Mouse (Mus musculus): Measurements from ENCODE around the gene Osbpl5.

The Osbpl5 gene

DNA sequence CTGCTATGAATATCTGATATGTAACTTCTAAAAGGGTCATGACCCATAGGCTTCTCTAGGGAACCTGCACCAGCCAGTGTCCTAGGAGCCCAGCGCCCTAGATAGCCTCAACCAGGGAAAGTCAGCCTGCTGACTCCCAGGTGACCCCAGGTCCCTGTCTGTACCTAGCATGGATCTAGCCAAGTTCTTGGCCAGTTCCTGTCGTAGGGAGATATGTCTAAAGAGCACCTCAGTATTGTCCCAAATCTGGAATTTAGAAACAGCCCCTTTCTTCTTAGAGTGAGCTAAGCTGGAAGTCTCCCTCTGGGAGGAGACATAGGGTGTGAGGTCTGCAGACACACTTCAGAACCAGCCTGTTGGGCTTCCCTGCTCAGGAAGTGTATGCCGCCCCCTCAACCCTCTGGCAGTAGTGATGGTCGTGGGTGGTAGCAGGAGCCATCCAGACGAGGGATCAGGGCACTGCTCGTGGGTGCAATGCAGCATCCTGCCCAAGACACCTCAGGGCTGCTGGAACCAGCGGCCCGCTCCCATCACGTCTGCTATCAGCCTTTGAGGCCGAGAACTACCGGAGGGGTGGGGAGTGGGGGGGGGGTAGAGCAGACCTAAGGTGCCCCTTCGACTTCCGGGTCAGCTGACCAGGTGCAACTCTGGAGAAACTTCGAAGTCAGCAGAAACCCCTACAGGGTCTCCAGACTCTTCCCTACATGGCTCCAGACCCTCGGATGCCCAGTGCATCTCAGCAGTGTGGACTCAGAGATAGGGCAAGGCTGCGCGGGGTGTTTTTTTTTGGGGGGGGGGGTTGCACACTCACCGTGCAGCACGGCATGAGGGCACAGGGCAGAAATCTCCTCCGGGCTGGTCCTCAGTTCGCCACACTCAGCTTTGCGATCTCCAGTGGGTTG, at the start of gene Osbpl5:
TSS of gene Osbpl5 (minus strand) at position 861 of the 902 bp plus-strand sequence.
- DNase-seq (ENCODE audit: low read depth, low spot score), result no peak

DNA sequence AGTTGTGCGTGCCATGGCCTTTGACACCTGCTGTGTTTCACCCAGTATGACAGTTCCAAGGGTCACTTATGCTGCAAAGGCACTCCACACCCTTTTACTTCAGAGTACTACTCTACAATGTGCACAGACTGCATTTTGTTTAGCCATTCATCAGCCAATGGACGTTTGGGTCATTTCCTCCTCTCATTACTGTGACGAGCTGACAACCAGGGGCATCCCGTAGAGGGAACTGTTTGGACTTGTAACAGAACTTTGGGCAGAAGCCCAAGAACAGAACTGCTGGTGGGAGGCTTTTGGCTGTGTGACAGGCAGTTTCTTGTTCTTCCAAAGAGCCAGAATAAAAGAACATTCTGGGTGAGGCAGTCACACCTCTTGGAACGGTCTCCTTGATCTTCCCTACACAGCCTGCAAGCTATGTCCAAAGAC, 48.4 kb upstream of the Osbpl5 start:
- DNase-seq (ENCODE audit: low read depth, low spot score), result no peak

DNA sequence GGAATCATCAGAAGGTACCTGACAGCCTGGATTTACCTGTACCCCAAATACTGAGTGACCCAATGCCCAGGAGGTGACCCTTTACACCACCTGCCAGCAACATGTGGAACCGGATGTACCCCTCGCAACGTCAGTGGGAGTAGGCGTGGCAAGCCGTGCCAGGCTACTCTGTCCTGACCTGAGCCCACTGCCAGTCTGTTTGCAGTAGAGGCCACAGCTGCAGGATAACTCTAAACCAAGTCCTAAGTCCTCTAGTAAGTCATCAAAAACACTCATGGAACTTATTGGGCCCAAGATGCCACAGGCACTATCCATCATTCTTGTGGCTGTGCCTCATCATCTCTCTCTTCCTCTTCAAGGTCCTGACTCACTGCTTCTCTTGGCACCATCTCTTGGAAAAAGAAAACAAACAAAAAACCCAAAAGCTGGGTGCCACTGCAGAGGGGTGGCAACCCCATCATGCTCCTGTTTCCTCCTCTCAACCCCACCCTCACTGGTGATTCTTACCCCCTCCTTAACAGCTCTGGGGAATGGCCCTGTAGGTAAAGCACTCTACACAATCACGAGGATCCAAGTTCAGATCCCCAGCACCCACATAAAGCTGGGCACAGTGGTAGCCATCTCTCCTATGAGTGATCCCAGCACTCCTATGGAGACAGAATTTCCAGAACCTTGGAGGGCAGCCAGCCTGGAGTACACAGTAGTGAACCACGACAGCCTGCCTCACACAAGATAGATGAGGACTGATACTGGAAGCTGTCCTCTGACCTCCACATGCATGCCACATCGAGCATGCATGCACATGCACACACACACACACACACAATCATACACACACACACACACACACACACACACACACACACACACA, 44.6 kb upstream of the Osbpl5 start:
- no peak for DNase-seq (ENCODE audit: low read depth, low spot score)

DNA sequence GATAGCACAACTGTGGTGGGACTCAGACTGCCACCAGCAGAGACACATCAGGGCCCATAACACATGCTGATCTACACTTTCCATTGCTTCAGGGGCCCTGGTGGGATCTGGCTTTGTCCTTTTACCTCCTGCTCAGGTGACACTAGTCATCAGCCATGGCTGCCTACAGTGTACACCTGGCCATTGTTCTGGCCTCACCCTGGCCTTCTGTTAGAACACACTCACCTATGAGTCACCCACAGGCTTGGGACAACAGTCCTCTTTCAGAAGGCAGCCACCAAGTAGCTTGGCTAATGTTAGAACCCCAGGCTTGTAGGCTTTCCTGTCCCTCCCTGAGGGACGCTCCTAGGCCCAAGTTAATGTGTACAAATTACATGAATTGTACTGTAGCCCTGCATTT, 44.0 kb upstream of the Osbpl5 start:
- no peak for DNase-seq (ENCODE audit: low read depth, low spot score)

DNA sequence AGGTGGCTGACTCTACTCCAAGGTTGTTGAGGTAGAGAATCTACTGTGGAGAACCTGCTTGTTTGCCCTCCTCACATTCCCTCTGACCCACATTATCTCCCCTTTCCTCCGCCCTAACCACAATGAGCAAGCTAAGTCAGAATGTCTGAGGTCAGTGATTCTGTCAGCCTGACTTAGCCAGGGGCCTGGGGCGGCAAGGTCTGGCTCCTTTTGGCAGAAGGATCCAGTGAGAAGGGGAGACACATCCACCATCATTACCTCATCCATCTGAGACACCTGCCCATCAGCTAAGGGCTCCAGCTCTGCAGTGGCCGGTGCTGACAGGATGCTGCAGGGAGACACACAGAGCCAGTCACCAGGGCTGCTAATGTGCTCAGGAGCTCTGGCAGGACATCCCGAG, 42.0 kb upstream of the Osbpl5 start:
- DNase-seq (ENCODE audit: low read depth, low spot score), result no peak

DNA sequence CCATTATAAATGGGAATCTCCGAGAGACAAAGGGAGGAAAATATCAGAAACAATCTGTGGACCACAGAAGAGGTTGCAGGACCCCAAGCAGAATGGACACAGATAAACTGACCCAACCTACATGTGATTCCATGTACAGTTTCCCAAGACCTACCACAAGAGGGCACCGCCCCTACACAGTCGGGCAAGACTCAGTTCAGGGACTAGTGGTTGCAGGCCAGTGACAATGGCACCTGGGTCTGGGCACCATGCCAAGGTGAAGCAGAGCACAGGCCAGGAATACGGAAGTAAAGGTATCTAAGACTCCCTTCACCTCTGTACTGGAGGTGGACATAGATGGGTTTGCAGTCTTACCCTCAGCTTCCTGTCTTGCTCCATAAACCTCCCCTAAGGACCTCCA, 36.3 kb upstream of the Osbpl5 start:
- no peak for DNase-seq (ENCODE audit: low read depth, low spot score)

DNA sequence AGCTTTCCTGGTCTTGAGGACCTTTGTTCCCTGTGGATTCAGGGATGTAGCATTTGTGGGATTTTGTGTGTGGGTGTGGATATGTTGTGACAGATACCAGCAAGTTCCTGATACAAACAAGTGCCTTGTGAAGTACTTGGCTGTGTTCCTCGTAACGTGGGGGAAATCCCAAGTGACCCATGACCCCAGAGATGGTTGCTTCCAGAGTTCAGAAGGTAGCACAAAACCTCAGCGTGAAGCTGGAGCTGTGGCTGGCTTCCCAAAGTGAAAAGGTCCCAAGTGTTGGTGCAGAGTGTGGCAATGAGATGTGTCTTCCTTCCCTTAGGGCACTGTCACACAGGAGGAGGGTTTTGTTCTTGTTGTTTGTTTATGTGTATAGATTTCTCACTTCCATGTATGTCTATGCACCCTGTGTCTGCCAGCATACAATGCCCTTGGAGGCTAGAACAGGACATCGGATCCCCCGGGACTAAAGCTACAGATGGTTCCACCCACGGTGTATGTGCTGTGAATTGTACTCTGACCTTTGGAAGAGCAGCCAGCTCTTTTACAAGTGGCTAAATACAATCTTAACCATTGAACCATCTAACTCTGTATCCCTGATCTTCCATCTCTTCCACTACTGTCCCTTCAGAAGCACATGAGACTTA, 35.7 kb upstream of the Osbpl5 start:
- DNase-seq (ENCODE audit: low read depth, low spot score), result no peak

DNA sequence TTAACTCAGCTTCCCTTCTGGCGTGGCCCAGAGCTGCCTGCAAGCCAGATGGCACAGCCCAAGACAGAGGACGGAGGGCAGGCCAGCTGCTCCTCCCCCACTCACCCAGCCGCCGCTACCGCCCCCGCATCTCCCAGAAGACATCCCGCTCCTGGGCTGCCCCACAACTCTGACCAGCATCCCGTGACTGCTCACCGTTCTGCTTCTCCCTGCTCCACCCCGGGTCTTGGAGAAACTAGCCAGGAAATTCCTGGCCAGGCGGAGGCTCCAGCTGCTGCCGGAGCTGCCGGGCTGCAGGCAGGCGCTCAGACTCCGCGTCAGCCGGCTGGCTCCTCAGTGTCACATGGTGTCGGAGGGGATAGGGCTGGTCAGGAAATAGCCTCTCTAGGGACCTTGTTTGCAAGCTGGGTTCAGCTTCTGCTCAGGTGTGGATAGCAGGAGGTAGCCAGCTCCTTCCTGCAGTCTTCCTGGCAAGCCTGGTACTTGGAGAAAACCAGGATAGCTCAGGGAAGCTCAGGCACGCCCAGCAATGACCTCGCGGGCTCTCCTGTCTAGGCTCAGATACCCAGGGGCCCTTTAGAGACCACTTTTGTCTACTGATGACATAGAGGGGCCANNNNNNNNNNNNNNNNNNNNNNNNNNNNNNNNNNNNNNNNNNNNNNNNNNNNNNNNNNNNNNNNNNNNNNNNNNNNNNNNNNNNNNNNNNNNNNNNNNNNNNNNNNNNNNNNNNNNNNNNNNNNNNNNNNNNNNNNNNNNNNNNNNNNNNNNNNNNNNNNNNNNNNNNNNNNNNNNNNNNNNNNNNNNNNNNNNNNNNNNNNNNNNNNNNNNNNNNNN, 27.4 kb upstream of the Osbpl5 start, which contains the start of gene Mrgpre:
TSS of gene Mrgpre (minus strand) at position 505 of the 834 bp plus-strand sequence.
- no peak for DNase-seq (ENCODE audit: low read depth, low spot score)

DNA sequence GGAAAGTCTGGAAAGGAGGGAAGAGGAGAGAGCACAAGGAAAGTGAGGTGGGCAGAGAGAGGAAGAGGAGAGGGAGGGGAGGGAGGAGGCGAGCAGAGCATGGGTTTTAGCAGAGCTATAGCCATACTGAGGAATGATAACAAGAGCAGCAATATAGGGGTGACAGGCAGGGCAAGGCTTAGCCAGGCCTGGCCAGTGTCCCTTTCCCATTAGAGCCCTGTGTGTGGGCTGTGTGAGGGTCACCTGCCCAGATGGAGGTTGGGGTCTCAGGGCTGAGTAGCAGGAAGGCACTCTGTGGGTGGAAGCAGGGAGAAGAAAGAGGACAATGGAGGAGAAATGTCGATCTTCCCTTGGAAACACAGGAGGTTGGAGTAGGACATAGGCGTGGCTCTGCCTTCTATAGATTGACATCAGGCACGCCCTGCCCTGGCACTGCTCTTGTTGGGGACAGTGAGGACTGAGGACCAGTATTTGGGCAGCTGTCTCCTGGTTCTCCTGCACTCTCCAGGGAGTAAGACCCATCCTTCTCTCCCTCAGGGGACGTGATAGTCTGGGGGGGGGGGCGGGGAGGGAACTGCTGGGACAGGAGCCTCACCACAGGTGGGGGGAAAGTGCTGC, 26.7 kb upstream of the Osbpl5 start:
- DNase-seq (ENCODE audit: low read depth, low spot score), result no peak

DNA sequence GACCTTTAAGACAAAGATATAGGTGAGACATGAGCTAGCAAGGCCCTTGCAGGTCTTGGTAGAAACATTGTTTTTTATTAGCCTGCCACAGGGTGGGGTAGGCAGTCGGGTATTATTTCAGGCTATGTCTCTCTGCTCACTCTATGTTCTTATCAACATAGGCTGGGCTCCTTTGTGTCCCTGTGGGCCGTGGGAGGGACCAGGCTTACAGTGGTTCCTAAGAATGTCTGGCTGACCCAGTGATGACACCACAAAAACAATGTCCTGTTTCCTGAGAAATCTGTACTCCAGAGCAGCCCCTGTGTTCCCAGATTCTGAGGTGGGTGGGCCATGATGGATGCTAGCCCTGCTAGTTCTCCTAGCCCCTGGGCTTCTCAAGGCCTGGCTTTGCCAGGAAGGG, 20.6 kb upstream of the Osbpl5 start:
- no peak for DNase-seq (ENCODE audit: low read depth, low spot score)

DNA sequence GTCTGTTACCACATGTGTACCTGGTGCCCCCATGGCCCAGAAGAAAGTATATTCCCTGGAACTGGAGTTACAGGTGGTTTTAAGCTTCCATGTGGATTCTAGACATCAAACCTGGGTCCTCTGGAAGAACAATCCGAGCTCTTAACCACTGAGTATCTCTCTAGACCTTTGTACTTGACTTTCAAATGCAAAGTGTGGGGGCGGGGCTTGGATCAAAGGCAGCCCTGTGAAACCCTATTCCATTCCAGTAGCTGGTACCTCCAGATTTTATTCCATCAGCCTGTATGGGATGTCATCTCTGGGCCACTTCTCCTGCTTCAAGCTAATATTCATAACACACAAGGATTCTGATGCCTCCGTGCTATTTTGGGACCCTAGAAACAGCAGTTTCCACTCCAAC, 19.4 kb upstream of the Osbpl5 start:
- DNase-seq (ENCODE audit: low read depth, low spot score), result no peak

DNA sequence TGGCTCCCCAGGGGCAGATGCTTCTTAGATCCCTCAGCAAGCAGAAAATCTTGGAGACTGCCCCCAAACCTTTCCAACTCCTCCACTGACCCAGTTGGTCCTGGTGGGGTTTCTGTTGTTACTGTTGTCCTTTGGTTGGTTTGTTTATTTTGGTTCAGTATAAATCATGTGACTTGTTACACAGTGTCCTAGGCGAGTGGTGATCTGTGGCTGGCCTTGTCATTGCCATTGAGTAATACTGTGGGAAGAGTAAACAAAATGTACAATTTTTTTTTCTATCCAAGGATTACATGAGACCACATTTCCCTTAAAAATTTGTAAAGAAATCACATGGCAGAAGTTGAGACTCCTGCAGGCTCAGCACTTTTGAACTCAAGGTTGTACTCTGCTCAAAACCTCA, 12.7 kb upstream of the Osbpl5 start:
- no peak for DNase-seq (ENCODE audit: low read depth, low spot score)

DNA sequence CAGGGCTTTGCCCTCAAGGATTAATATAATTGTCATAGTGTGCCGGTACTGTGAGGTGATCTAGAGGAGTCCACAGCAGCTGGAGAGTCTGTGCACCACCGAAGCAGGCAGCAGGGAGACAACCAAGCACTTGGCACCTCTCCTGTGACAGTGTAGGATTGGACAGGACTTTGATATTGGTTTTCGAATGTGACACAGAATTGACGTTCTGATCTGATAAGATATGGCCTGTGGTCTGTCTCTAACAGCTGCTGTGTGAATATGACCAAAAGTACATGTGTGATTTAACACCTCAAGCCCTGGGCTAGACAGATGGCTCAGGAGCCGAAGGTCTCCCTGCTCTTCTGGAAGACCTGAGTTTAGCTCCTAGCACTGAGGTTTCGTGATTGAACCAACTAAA, 11.5 kb upstream of the Osbpl5 start:
- no peak for DNase-seq (ENCODE audit: low read depth, low spot score)

DNA sequence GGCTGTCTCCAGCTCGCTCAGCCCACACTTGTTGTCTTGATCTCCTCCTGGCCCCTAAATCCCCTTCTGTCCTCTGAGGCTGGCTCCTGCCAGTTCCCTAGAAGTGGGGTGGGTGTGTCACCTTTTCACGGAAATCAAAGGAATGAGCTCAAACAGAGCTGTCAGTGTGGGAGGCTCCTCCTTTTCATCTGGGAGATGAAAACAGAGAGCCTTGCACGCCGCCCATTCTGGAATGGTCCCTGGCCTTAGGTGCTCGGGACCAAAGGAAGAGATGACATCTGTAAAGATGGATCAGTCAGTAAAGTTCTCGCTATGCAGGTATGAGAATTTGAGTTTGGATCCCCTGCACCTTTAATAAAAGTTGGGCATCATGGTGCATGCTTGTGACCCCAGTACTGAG, 10.1 kb upstream of the Osbpl5 start, which contains the start of gene Mrgprg:
TSS of gene Mrgprg (minus strand) at position 101 of the 400 bp plus-strand sequence.
- no peak for DNase-seq (ENCODE audit: low read depth, low spot score)

DNA sequence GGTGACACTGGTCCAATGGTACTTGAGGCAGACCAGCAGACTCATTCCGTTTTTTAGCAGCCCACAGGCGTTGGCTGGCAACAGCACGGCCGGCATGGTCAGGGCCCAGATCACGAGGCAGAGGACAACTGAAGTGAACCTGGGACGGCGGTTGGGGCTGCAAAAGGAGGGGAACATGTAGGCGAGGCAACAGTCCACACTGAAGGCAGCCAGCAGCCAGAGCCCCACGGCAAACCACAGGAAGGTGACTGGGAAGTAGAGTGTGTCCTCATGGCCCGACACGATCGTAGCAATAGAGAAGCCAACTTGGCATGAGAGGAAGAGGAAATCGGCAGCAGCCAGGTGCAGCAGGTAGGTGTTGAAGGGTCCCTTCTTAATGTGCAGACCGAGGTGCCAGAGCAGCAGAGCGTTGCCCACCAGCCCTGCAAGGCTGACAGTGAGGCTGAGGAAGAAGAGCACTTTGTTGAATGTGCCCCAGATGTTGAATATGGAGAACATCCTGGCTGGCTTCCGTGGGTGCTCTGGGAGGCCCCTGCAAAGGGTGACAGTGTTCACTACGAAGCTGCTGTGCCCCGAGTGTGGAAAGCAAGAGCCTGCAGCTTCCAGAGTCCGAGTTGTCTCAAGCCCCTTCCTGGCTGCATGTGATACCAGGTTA, 8.2 kb upstream of the Osbpl5 start:
- no peak for DNase-seq (ENCODE audit: low read depth, low spot score)

DNA sequence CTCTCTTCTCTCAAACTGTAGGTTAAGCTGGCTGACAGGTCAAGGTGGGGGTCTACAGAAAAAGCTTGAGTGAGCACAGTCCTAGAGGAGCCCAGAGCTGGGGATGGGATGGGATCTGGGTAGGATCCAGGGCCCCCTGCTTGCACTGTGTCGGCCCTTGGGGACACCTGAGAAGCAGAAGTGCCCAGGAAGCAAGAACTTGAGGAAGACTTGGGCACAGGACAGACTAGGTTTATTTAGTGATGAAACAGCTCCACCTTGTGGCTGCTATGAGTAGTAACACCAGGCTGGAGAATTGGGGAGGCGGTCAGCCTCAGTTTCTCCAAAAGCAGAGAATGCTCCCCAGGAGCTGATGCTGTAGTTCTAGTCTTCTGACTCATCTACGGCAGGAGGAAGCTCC, 7.0 kb upstream of the Osbpl5 start:
- DNase-seq (ENCODE audit: low read depth, low spot score), result peak; percentile 28

DNA sequence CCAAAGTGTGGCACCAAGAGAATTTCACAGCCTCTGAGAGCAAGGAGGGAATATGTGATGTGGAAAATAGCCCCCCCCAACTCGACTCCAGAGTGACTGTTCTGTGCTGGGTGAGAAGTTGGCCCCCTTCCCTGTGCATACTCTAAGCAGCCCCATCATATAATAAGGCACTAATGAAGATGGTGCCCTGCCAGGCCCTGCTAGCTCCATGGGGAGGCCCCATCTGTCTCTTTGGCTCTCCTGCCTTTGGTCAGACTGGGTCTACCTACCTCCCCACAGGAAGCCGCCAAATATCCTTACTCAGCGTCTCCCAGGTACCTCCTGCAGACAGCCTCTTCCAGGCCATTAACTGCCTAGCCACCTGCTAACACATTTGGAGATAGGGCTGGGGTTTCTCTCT, 2.2 kb upstream of the Osbpl5 start:
- DNase-seq (ENCODE audit: low read depth, low spot score), result no peak

DNA sequence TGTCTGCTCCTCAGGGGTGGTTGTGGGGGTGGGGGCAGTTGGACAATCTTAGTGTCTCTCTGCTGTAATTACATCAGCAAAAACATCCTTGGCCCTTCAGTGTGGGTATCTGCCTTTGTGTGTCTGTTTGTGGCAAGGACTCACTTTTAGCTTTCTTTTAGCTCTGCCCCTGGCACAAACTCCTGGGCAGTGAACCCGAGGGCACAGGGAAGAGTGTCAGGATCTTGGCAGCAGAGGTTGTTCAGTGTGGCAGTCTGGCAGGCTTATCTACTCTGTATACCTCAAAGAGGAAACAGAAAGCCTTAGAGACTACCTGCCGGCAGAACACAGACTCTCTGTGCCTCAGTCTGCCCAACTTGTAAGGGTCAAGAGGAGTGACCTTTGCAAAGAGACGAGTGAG, 911 bp upstream of the Osbpl5 start:
- no peak for DNase-seq (ENCODE audit: low read depth, low spot score)

DNA sequence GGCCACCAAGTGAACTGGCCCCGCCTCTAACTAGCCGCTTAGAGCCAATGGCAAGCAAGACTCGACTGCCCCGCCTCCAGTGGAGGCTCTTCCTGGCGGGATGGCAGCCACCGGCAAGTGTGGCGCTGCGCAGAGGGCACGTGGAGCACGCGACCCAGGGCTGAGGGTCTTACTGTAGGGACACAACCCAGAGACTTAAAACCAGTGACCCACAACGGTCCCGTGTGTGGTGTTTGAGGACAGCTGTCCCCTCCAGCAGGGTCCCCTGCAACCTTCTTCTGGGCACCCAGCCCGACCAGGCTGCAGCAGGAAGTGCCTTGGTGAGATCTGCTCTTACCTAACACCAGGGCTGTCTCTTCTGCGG, 224 bp upstream of the Osbpl5 start:
- no peak for DNase-seq (ENCODE audit: low read depth, low spot score)

Data from c-Kit-negative CD71-positive TER-119-positive erythroid progenitor cells, embryonic 14.5 days (primary cell).